Mouse (Mus musculus) limb, embryonic 14.5 days (tissue): ENCODE results near the gene Myo1d. TPM values are rescaled to one million over a fixed set of nuclear protein-coding genes. Genes with fewer than 3 reads are reported as not detected.

Experiments
- ATAC-seq: fragments of 200-750 bp; cut with Nextera tagmentation; 2 replicates; pipeline ENCODE4 v1.8.0; 2017; ENCODE audit warnings: low read depth, moderate number of reproducible peaks, moderate TSS enrichment; ENCODE audit not compliant: low FRiP score
- DNase-seq: peaks from one replicate; pipeline ENCODE4 v3.0.0-alpha.2; 2015; ENCODE audit warnings: low spot score
- H3K27ac ChIP-seq: fragments of 300-500 bp; sonication (generic); replicated peaks from 2 replicates; pipeline ENCODE4 v1.5.1; 2014; ENCODE audit warnings: low read depth, mild to moderate bottlenecking, low read length, moderate library complexity, mixed read lengths
- H3K27me3 ChIP-seq: fragments of 300-500 bp; sonication (generic); 2 replicates; pipeline ENCODE4 v1.6.1; 2014; ENCODE audit warnings: low read length, mixed read lengths; ENCODE audit not compliant: control insufficient read depth, insufficient read depth
- H3K36me3 ChIP-seq: fragments of 300-500 bp; sonication (generic); 2 replicates; pipeline ENCODE4 v1.6.1; 2014; ENCODE audit warnings: mild to moderate bottlenecking, low read length, moderate library complexity, mixed read lengths; ENCODE audit not compliant: control insufficient read depth, insufficient read depth
- H3K4me1 ChIP-seq: fragments of 300-500 bp; sonication (generic); 2 replicates; pipeline ENCODE4 v1.6.1; 2014; ENCODE audit warnings: antibody characterized with exemption, low read length, mixed read lengths; ENCODE audit not compliant: control insufficient read depth, insufficient read depth
- H3K4me2 ChIP-seq: fragments of 300-500 bp; sonication (generic); replicated peaks from 2 replicates; pipeline ENCODE4 v1.6.1; 2014; ENCODE audit warnings: low read depth, mild to moderate bottlenecking, low read length, moderate library complexity; ENCODE audit not compliant: severe bottlenecking
- H3K4me3 ChIP-seq: fragments of 300-500 bp; sonication (generic); replicated peaks from 2 replicates; pipeline ENCODE4 v1.5.1; 2014; ENCODE audit warnings: low read length
- H3K9ac ChIP-seq: fragments of 300-500 bp; sonication (generic); 2 replicates; pipeline ENCODE4 v1.6.1; 2014; ENCODE audit warnings: mild to moderate bottlenecking, low read depth, low read length, moderate library complexity; ENCODE audit not compliant: severe bottlenecking
- H3K9me3 ChIP-seq: fragments of 300-500 bp; sonication (generic); 2 replicates; pipeline ENCODE4 v1.6.1; 2016; ENCODE audit warnings: low read length; ENCODE audit not compliant: control insufficient read depth
- POLR2A ChIP-seq: fragments of 200-500 bp; IDR thresholded peaks from 2 replicates; pipeline ENCODE4 v1.8.0; 2012; ENCODE audit warnings: inconsistent platforms, mild to moderate bottlenecking, moderate library complexity, borderline replicate concordance; ENCODE audit not compliant: insufficient read depth, insufficient read length; ENCODE audit errors: extremely low read depth
- WGBS: fragments of 180-500 bp; shearing (Covaris S2); extraction: QIAGEN DNeasy Blood & Tissue Kit; methylation state at CpG from one replicate; pipeline ENCODE4 v1.1.7; 2014; 5-methylcytosine and 5-hydroxymethylcytosine counted together
- polyA plus RNA-seq, 2 experiments: library from polyadenylated mRNA; depleted of rRNA in 1 of 2; stranded (reverse) in 1 of 2; unstranded in 1 of 2; fragments of >200 nt; fragmentation: Nextera tagmentation in 1 of 2; extraction: Ambion mirVana in 1 of 2; gene quantifications; 2 replicates each; pipeline versions ENCODE4 v1.2.1 to v1.2.3; 2012 to 2014

The Myo1d gene
- polyA plus RNA-seq, 2 experiments = 6.6 to 8.3 TPM

GRCm38 (mm10) chr11:80791677-80792432 lies 12.0 kb upstream of the Myo1d start:
- TF ChIP-seq POLR2A = no peak
- no peaks in the 10 kb centered on the region for H3K4me1 ChIP-seq
- no peaks in the 10 kb centered on the region for H3K27me3 ChIP-seq
- no peak overlapping the region for H3K27ac ChIP-seq
- ATAC-seq (no peak), DNase-seq (no peak)
- no peak overlapping the region for H3K9ac ChIP-seq
- no peaks in the 10 kb centered on the region for H3K9me3 ChIP-seq
- no peak overlapping the region for H3K4me3 ChIP-seq
- WGBS = 64% methylated on average over 3 of the region's 3 CpGs
- no peak overlapping the region for H3K4me2 ChIP-seq
- H3K36me3 ChIP-seq = no peaks in the 10 kb centered on the region

- Histone ChIP-seq H3K36me3 (no peaks in the 10 kb centered on the region), H3K4me3 (no peak overlapping the region), H3K9me3 (no peaks in the 10 kb centered on the region), H3K9ac (no peak overlapping the region), H3K27me3 (no peaks in the 10 kb centered on the region), H3K4me2 (no peak overlapping the region), H3K4me1 (no peaks in the 10 kb centered on the region), H3K27ac (no peak overlapping the region)
- no peak for TF ChIP-seq POLR2A
- no peak for ATAC-seq
- no peak for DNase-seq
- WGBS = 58% methylated on average over 3 of the region's 3 CpGs
These were observed 10.6 kb upstream of the Myo1d start for GRCm38 (mm10) chr11:80790413-80790812.

- H3K27me3 ChIP-seq = no peaks in the 10 kb centered on the region
- no peak overlapping the region for H3K4me2 ChIP-seq
- no peaks in the 10 kb centered on the region for H3K9me3 ChIP-seq
- WGBS = 51% methylated on average over 7 of the region's 7 CpGs
- H3K4me1 ChIP-seq = no peaks in the 10 kb centered on the region
- no peak overlapping the region for H3K4me3 ChIP-seq
- H3K9ac ChIP-seq = no peak overlapping the region
- no peak overlapping the region for H3K27ac ChIP-seq
- TF ChIP-seq POLR2A = no peak
- H3K36me3 ChIP-seq = no peaks in the 10 kb centered on the region
- DNase-seq (no peak), ATAC-seq (no peak)
These were observed 9.9 kb upstream of the Myo1d start for GRCm38 (mm10) chr11:80789647-80790240.

GRCm38 (mm10) chr11:80785672-80786071 lies 5.8 kb upstream of the Myo1d start:
- 82% methylated on average over 5 of the region's 5 CpGs for WGBS
- TF ChIP-seq POLR2A = no peak
- Histone ChIP-seq H3K9me3 (no peaks in the 10 kb centered on the region), H3K4me3 (no peak overlapping the region), H3K4me1 (no peaks in the 10 kb centered on the region), H3K4me2 (no peak overlapping the region), H3K36me3 (no peaks in the 10 kb centered on the region), H3K27me3 (no peaks in the 10 kb centered on the region), H3K9ac (no peak overlapping the region), H3K27ac (no peak overlapping the region)
- ATAC-seq (no peak), DNase-seq (no peak)

- Histone ChIP-seq H3K4me1 (0 out of 2 replicates have a peak, but pooled peaks cover 2% of the 10 kb centered on the region), H3K27ac (no peak overlapping the region), H3K9ac (no peak overlapping the region), H3K27me3 (no peaks in the 10 kb centered on the region), H3K4me3 (no peak overlapping the region), H3K36me3 (no peaks in the 10 kb centered on the region), H3K9me3 (no peaks in the 10 kb centered on the region), H3K4me2 (no peak overlapping the region)
- WGBS = 26% methylated on average over 3 of the region's 3 CpGs
- DNase-seq = no peak
- no peak for ATAC-seq
- no peak for TF ChIP-seq POLR2A
These were observed 4.5 kb upstream of the Myo1d start for GRCm38 (mm10) chr11:80784294-80784743.
